Mouse (Mus musculus) embryo, embryonic 11.5 days (tissue): Measurements from ENCODE around the gene Nfatc3.

Experiments
- DNase-seq: peaks from one replicate; pipeline ENCODE4 v3.0.0-alpha.2; 2012; ENCODE audit warnings: low read depth, low spot score

Gene Nfatc3

DNA sequence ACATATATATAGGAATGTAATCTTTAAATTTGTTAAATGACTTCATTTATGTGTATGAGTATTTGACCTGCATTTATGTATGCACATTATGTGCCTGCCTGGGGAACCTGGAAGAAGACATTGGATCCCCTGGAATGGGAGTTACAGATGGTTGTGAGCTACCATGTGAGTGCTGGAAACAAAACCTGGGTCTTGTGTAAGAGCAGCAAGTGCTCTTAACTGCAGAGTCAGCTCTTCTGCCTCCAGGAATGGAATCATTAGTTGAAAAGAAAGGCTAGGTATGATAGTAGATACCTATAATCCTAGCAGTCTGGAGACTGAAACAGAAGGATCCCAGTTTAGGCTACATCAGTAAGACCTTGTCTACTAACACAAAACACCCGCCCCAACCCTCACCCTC lies 67.4 kb downstream of the Nfatc3 start:
- no peak for DNase-seq

DNA sequence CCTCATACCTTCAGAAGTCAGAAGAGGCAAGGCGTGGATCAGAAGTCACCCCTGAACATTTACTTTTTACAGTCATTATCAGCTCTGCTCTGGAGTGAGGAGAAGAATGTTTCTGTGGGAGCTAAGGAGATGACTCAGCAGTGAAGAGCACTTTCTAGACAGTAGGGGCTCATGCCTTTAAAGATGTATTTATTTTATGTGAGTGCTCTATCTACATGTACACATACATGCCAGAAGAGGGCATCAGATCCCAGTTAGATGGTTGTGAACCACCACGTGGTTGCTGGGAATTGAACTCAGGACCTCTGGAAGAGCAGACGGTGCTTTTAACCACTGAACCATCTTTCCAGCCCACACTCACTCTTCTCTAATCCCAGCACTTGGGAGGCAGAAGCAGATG lies 68.4 kb downstream of the Nfatc3 start:
- no peak for DNase-seq

DNA sequence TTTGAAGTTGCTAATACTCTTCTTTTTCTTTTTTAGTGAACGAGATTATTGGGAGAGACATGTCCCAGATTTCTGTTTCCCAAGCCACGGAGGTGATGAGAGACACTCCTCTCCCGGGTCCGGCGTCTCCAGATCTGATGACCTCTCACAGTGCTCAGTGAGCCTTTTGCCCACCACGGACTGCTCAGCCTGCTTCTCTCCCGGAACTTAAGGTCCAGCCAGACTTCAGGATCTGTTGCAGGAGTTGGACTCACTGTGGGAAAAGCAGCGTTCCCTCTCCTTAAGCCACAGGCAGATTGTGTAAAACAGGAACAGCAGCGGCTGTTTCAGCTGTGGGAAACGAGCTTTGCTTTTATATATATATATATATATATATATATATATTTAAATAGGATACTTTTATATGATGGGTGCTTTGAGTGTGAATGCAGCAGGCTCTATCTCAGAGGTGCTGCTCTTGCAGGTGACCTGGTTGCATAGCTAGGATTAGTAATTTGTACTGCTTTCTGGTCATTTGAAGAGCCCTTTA lies 69.3 kb downstream of the Nfatc3 start:
- DNase-seq, result no peak

DNA sequence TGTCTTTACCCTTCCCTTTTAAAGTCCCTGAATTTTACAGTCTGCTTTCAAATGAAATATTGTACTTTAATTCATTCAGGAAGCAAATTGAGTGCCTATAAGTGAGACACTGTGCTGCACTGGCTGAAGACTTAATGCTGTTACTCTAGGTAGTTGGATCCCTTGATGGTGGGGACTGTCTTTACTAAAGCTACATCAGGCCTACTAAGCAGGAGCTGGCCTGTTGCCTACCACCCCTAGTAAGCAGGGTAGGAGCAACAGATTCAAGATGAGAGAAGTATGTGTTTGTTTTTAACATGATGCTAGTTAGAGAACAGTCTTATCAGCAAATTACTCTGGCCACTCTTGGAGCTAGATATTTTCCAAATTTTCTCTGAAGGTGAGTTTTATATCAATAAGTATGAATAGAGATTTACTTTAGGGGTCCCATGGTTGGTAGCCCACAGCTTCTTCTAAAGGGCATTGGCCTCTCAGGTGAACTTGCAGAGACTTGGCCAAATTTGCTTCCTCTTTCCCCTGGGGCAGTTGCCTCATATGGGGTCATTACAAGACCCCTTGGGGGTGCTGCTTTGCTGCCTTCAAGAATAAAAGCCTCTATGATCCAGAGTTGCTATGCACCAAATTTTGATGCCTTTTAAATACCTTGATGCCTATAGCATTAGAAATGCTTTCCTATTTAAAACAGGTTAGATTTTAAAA lies 70.7 kb downstream of the Nfatc3 start:
- DNase-seq, result no peak

DNA sequence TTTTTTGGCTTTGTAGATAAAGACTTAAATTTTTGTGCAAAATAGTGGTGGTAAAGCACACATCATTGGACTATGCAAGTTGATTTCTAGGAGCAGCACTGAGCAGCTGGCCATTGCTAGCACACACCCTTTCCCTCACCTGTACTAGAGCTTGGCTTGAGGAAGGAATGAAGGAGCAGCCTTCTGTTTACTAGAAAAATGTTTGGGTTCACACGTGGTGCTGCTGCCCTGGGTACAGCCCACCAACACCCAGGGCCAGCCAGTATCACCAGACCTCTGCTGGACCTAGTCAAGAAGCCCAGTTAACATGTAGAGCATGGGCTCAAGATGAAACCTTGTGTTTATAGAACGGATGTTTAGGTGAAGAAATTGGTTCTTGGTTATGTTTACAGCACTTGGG lies 71.4 kb downstream of the Nfatc3 start:
- DNase-seq, result no peak

DNA sequence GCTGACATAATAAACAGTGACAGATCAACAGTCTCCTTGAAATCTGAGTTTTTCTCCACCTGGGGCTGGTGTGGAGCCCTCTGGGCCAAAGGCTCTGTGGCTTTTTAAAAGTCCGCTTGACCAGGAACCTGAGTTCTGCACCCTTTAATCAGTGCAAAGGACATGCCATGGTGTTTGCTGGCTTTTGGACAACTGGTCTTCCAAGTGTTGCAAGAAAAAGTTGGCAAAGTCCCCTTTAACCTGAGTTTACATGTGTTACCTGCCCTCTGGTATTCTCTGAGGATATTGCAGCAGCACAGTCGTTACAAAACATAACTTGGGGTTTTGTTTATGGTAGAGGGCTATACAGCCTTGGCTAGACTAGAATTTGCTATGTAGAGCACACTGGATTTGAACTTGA lies 71.9 kb downstream of the Nfatc3 start:
- DNase-seq, result no peak

DNA sequence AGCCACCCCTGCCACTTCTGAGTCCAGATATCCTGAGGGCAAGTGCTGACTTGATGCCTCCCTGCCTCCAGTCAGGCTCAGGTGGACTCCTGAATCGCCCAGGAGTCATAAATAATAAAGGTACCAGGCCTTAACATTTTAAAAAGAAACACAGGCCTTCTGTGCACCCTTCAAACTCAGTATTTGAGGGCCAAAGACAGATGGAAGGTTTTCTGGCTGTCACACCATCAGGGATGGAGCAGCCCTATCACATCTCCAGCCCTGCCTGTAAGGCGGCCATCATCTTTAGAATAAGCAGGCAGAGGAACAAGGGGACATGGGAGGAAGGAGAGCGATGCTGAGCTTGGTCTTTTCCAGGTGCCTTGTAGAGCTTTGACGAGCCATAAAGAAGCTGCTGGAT lies 72.4 kb downstream of the Nfatc3 start:
- no peak for DNase-seq

DNA sequence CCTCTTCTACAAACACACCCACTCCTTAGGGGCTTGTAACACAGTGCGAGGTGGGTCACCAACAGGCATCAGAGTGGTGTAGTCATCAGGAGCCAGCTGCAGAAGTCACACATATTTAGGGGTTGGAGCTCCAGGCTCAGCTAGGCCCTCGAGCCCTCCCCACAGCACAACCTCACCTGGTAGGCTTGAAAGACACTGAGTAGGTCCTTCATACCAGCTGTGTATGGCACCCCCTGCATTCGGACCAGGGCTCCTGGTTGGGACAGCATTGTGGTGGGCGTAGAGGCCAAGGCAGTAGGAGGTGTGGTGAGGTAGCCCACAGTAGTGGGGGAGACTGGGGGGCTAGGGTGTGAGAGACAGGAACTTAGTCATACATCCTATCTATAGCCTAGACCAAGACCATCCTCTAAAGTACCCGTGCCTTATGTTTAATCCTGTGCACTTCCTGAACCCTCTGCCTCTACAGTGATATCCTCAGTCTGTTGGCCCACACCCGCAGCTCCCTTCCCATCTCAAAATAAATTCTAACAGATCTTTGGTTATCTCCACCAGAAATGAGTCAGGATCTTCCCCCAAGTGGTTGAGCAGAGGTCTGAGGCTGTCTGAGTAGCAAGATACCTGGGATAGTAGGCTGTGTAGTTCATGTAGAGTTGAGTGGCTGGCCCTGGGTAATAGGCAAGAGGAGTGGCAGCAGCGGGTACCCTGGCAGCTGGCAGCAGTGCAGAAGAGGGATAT lies 73.0 kb downstream of the Nfatc3 start:
- no peak for DNase-seq

DNA sequence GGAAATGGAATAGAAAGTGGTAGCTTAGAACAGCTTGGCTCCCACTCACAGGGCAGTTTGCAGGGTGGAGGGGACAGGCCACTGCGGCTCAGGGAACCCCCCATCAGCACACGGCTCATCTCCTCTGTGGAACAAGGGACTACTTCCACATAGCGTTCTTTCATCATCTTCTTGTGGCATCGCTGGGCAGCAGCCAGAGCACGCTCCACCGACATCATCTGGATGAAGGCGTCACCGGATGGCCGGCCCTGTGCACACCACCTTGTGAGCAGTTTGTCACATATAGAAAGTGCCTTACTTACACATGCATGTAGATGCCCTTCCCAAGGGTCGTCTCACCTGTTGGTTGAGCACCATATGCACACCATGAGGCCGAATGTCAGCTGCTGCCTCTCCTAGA lies 73.7 kb downstream of the Nfatc3 start:
- no peak for DNase-seq

DNA sequence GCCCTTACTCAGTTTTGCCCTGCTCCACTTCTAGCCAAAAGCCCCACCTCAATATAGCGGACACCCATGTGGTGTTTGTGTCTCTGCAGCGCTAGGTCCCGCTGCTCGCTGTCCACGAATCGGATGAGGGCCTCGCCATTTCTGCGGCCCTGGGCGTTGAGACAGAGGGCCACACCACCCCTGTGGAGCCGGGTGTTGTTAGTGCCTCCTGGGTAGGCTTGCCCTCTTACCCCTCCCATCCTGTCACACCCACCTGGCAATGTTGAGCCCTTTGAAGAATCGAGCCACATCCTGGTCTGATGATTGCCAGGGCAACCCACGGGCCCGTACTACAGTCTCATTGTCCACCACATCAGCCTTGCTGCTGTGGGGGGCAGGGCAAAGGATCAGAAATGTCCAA lies 74.9 kb downstream of the Nfatc3 start:
- DNase-seq, result no peak

DNA sequence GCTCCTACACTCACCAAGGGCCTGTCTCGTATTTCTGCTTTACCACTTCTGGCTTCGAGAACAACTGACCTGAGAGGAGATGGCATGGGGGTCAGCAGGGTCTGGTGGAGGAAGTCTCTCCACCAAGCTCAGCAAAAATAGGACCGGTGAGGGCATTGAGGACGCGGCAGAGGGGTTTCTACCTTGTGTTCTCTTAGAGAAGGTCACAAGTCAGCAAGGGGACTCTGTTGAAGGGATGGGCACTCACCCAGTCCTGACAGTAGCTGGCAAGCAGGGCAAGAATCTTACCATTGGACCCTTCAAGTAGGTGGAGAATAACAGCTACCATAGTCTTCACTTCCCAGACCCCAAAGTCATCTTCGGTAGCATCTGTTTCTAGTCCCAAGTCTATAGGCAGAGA lies 75.3 kb downstream of the Nfatc3 start:
- no peak for DNase-seq

DNA sequence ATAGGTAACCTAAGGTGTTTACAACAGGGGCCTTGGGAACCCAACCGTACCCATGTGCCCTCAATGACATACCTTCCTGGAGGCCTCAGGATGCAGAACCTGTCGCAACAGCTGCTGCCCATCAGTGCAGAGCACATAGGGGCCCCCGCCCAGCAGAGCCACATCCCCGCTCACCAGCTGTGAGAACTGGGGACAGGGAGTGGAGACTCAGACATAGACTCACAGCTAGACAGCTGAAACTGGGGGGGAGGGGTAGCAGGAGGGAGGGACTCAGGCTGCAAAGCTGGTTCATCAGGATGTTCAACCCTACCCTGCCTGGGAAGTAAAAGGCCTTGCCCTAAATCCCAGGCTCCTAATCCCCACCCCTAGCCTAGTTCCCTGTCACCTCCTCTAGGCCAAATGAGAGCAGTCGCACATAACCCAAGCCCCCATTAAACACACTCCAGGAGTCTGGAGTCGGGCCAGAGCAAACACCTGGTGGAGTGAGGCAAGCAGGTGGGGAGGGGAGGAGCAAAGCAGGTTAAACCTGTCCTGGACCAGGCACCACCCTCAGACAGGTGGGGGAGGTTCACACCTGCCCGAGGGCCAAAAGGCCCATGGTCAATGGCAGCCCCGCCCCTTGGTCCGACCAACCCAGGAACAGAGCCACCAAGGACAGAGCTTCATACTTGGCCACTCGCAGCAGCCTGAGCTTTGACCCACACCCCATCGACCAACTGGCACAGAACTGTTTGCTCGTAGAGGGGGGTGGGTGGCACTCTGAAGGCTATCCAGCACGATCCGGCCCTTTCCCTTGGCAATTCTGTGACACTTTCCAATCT lies 76.3 kb downstream of the Nfatc3 start:
- no peak for DNase-seq

DNA sequence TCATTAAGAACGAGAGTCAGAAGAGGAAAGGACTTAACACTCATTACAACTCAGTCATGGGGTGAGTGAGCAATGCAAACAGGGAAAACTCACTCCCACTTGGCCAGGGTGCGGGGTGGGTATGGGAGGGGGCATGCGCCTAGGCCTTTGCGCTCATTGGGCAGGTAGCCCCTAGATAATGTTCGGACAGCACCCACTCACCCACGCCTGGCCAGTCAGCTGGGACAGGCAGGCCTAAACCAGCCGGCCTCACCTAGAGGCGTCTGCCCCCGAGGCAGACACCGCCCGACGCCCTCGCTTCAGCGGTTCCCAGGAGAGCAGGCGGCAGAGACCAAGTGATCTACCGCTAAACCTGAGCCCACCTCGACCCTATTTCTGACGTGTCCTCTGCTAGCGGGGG lies 77.0 kb downstream of the Nfatc3 start:
- DNase-seq, result no peak

DNA sequence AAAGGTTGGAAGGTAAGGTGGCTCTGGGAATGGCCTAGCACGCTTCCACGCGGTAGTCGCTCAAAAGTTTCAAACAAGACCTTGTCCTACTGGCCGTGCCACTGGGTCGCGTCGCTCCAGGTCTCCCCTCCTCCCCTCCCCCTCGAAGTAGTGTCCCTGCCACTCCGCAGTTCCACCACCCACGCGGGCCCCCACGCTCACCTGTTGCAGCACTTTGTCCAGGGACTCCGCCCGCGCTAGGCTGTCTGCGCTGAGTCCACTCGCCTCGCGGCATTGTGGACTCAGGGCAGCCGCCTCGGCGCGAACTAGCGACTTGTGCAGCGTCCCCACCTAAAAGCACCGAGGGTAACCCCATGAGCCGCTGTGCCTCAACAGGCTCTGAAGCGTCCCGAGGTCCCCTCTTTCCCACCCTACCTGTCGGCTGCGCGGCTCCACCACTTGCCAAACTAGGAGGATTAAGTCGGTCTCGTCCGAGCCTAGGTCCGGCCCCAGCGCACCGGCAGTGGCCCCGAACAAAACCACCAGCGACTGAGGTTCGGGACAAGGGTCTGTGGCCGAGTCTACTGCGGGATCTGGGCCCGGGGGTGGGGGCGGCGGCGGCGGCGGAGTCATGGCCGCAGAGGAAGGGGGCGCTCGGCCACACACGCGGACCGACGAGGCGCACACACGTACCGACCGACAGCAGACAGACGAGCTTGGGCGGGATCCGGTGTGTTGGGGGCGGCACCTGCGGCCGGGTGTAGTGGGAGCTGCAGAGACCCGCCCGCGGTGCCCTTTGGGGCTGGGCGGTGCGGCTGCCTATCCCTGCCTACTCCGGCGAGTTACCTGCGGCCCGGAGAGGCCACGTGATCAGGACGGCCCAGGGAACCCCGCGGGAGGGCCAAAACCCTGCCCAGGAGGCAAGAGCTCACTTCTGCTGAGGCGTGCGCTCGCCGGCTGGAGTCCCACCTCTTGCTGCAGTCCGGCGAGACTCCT lies 77.8 kb downstream of the Nfatc3 start, which contains the start of gene Esrp2:
Esrp2 (minus strand) TSS at position 819 of the 975 bp plus-strand sequence.
- no peak for DNase-seq

DNA sequence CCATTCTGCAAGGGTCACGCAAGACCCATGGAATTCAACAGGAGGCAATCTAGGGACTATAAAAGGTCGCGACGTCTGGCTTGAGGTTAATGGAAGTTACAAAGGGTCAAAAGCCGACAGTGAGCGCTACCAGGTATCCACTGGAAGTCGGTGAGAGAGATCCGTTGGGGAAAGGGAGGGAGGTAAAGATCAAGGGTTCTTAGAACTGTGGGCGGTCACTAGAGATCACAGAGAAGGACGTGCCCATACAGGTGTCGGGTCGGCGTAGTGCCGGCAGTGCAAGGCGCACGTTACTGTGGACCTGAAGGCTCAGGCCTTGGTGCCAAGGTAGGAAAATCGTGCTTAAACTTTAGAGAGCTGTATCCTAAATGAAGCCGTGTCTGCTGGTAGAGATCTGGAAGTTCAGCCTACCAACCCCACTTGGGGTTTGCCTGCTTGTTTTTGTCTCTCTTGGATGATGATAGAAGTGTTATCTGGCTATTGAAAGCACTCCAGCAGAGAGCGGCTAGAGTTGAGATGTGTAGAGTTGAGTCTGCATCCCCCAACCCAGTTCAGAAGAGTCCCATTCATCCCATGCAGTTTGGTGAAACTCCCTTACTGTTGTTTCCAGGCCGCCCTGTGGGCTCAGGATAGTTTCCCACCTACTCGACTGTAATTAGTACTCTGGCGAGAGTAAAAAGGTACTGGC lies 78.7 kb downstream of the Nfatc3 start:
- DNase-seq, result no peak

DNA sequence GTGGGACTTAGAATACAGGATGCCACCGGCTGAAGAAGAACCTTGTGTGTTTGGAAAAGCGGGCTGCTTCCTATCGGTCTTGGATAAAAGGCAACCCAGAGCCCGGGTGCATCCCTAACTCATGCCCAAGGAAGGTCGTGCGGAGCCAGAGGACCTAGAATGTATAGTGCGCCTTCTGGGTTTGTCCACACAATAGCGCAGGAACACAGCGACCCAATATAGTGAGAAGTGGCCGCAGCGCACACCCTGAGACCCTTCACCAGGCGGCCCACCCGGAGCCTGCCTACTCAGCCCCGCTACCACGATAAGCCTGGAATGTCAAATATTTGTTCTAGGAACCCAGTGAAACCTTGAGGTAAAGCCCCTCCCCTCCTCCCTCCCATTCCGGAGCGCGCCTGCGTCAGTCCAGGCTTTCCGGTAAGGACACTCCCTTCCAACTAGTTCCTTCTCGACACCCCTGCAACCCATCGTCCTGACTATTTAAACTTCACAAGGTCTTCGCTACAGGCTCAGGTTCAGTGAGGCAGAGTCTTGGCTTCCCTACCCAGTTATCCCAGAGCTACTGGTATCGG lies 79.4 kb downstream of the Nfatc3 start:
- DNase-seq, result no peak

DNA sequence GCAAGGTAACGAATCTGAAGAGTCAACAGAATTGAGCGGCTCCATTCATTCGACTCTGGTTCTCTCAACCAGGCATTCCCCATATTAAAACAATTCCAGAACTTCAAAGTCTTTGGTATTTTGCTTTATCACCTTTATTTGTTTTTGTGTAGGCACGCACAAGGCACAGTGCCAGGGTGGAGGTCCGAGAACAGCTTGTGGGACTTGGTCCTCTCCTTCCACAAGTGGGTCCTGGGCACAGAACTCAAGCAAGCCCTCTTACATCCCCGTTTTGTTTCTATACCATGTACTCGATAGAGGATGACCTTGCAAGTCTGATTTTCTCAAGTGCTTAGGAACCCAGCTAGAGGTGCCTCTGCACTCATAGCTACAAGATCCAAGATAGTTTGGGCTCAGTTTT lies 80.0 kb downstream of the Nfatc3 start:
- DNase-seq, result no peak

DNA sequence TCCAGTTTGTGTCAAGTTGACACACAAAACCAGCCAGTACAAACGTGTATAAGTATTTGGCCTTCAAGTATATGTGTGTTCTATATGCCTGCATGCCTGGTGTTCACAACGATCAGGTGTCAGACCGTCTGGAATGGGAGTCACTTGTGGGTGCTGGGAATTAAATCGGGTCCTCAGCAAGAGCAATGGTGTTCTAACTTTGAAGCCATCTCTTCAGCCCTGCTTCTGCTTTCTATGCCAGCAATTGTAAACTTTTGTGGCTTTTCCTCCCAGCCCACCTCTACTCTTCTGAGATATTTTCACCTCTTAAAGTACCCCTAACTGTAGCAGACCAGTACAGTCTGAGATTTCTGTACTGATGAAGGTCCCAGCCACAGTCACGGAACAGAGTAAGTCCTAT lies 81.6 kb downstream of the Nfatc3 start:
- no peak for DNase-seq

DNA sequence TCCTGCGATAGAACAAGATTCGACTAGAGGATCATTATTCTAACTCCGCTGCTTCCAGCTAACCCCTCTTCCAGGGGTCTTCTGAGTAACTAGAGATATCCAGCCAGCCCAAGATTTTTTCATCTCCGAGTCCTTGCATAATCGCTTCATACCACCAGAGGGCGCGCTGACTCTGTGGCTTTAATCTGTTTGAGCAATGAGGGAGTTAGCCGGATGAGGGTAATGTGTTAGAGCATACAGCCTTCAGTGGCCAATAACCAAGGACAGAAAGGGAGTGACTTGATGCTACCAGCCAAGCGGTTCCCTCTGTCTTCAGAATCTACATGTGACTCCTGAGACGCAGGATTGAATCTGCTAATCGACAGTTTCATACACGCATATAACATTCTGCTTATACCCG lies 82.1 kb downstream of the Nfatc3 start:
- DNase-seq, result peak; percentile 79

DNA sequence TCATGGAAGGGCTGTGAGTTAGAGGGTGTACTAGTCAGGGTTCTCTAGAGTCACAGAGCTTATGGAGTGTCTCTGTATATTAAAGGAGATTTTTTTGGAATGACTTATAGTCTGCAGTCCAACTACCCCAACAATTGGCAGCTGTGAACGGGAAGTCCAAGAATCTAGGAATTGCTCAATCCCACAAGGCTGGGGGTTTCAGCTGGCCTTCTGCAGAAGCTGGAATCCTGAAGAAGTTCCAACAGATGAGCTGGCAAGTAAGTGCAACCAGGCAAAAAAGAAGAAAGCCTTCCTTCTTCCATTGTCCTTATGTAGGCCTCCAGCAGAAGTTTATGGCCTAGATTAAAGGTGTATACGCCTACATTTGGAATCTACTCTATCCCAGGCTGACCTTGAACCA lies 86.7 kb downstream of the Nfatc3 start:
- DNase-seq, result no peak
